Mouse (Mus musculus) cortical plate, adult 2 months (tissue): ENCODE measurements around the gene Tmem107.

Experiments
- CTCF ChIP-seq: fragments of 200-500 bp; IDR thresholded peaks from 2 replicates; pipeline ENCODE4 v1.5.1; 2011; ENCODE audit warnings: mild to moderate bottlenecking, control low read depth, low read length; ENCODE audit not compliant: insufficient read depth; ENCODE audit errors: extremely low read depth
- POLR2A ChIP-seq: fragments of 200-500 bp; IDR thresholded peaks from 2 replicates; pipeline ENCODE4 v1.6.1; 2011; ENCODE audit warnings: mild to moderate bottlenecking, low read length, control low read depth; ENCODE audit not compliant: insufficient read depth; ENCODE audit errors: extremely low read depth

DNA sequence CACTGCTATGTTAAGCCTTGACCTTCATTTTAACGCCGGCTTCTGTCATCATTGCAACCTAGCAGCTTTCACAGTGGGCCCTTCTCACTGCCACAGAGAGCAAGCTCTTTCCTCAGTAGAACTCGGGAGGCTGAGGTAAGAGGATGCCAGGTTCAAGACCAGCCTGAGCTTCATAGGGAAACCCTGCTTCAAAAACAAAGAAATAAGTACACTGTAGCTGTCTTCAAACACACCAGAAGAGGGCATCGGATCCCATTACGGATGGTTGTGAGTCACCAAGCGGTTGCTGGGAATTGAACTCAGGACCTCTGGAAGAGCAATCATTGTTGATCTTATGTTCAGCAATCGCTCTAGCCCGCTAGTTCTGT, 10.2 kb downstream of the Tmem107 start:
- TF ChIP-seq CTCF, result no peak
- no peak for TF ChIP-seq POLR2A
